Mouse (Mus musculus): Measurements from ENCODE around the gene Olfr293. TPM values are rescaled to one million over a fixed set of nuclear protein-coding genes. Genes with fewer than 3 reads are reported as not detected.

The Olfr293 gene
- not detected in 2 replicates for polyA plus RNA-seq (2014; fragmentation: Nextera tagmentation; extraction: Ambion mirVana)

DNA sequence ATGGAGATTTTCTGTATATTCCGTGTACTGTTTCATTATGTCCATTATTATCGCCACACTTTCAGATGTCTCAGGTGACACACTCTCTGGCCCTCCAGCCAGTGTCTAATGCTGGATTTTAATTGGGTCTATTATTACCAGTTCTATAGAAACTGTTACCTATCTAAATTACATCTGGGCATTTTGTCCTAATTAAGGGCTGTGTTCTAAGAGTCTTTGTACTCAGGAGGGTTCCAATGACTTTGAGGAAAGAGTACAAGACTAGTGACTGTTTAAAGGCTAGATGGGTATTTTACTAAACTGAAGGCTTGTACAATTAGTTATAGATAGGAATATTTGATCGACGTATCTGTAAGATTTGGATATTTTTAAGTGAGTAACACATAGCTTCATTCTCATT is at the start of gene Olfr293:
Olfr293 (plus strand) TSS at position 301 of the 400 bp plus-strand sequence.
- no peak for ATAC-seq (ENCODE audit: insufficient read depth)
- Histone ChIP-seq H3K27me3 (ENCODE audit: insufficient read depth, low read length) (no peaks in the 10 kb centered on the region), H3K4me3 (ENCODE audit: low read depth, low read length) (no peak within 1 kb of the TSS), H3K27ac (ENCODE audit: low read depth) (no peak within 1 kb of the TSS), H3K36me3 (ENCODE audit: insufficient read depth) (no peaks in the 10 kb centered on the region), H3K9me3 (ENCODE audit: low read depth, low read length) (no peaks in the 10 kb centered on the region), H3K4me2 (no peak within 1 kb of the TSS), H3K4me1 (ENCODE audit: insufficient read depth) (no peaks in the 10 kb centered on the region), H3K9ac (no peak within 1 kb of the TSS)
- DNase-seq, result no peak
- no peak for TF ChIP-seq CTCF (IDR thresholded peaks at IDR 0.05; ENCODE audit: low read depth)
- 92% methylated on average over 4 of the region's 4 CpGs for whole genome bisulfite sequencing

- 59% methylated on average over 2 of the region's 2 CpGs for WGBS
- no peak within 1 kb of the TSS for H3K9ac ChIP-seq
- DNase-seq, result no peak
Measured at GRCm38 (mm10) chr7:86616543-86616942, 32.3 kb upstream of the Olfr293 start, which contains the start of gene Olfr294. Olfr294 (minus strand) TSS chr7:86616643.

DNA sequence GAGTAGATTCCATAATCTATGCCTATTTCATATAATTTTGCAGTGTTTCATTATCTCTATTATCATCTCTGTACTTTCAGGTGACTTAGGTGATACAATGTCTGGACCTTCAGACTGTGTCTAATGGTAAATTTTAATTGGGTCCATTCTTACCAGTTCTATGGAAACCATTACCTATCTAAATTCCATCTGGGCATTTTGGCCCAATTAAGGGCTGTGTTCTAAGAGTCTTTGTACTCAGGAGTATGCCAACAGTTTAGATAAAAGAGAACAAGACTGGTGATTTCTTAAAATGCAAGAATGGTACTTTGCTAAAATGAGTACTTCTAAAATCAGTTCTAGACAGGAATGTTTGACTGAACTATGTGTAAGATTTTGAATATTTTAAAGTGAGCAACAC is 39.2 kb downstream of the Olfr293 start, which contains the start of gene Olfr292:
Olfr292 (plus strand) TSS at position 301 of the 400 bp plus-strand sequence.
- ATAC-seq (ENCODE audit: insufficient read depth) (no peak), DNase-seq (no peak)

More at GRCm38 (mm10) chr7:86616543-86616942, 32.3 kb upstream of the Olfr293 start, which contains the start of gene Olfr294:
- no peaks in the 10 kb centered on the region for H3K4me1 ChIP-seq (ENCODE audit: insufficient read depth)
- no peaks in the 10 kb centered on the region for H3K9me3 ChIP-seq (ENCODE audit: low read depth, low read length)
- H3K4me2 ChIP-seq, result no peak within 1 kb of the TSS
- no peak for ATAC-seq (ENCODE audit: insufficient read depth)
- TF ChIP-seq CTCF (IDR thresholded peaks at IDR 0.05; ENCODE audit: low read depth), result no peak
- H3K27ac ChIP-seq (ENCODE audit: low read depth), result no peak within 1 kb of the TSS
- H3K4me3 ChIP-seq (ENCODE audit: low read depth, low read length), result no peak within 1 kb of the TSS
- no peaks in the 10 kb centered on the region for H3K36me3 ChIP-seq (ENCODE audit: insufficient read depth)
- H3K27me3 ChIP-seq (ENCODE audit: insufficient read depth, low read length), result no peaks in the 10 kb centered on the region

More for the DNA sequence above, 39.2 kb downstream of the Olfr293 start, which contains the start of gene Olfr292:
- TF ChIP-seq CTCF (IDR thresholded peaks at IDR 0.05; ENCODE audit: low read depth), result no peak
- Histone ChIP-seq H3K4me1 (ENCODE audit: insufficient read depth) (no peaks in the 10 kb centered on the region), H3K4me2 (no peak within 1 kb of the TSS), H3K27ac (ENCODE audit: low read depth) (no peak within 1 kb of the TSS), H3K36me3 (ENCODE audit: insufficient read depth) (no peaks in the 10 kb centered on the region), H3K9me3 (ENCODE audit: low read depth, low read length) (no peaks in the 10 kb centered on the region), H3K9ac (no peak within 1 kb of the TSS), H3K27me3 (ENCODE audit: insufficient read depth, low read length) (no peaks in the 10 kb centered on the region), H3K4me3 (ENCODE audit: low read depth, low read length) (no peak within 1 kb of the TSS)

Other genes with a start within 250 kb of the Olfr293 start
- not detected in 2 replicates for gene Olfr301, start 245.2 kb upstream of the Olfr293 start, polyA plus RNA-seq (2014; fragmentation: Nextera tagmentation; extraction: Ambion mirVana)
- not detected in 2 replicates for gene Olfr299, start 189.1 kb upstream of the Olfr293 start, polyA plus RNA-seq (2014; fragmentation: Nextera tagmentation; extraction: Ambion mirVana)
- gene Olfr298, start 156.6 kb upstream of the Olfr293 start, polyA plus RNA-seq (2014; fragmentation: Nextera tagmentation; extraction: Ambion mirVana), result not detected in 2 replicates
- not detected in 2 replicates for gene Olfr297, start 129.1 kb upstream of the Olfr293 start, polyA plus RNA-seq (2014; fragmentation: Nextera tagmentation; extraction: Ambion mirVana)
- gene Olfr295, start 65.2 kb upstream of the Olfr293 start, polyA plus RNA-seq (2014; fragmentation: Nextera tagmentation; extraction: Ambion mirVana), result not detected in 2 replicates
- not detected in 2 replicates for gene Olfr294, start 32.4 kb upstream of the Olfr293 start, polyA plus RNA-seq (2014; fragmentation: Nextera tagmentation; extraction: Ambion mirVana)
- gene Olfr292, start 39.3 kb downstream of the Olfr293 start, polyA plus RNA-seq (2014; fragmentation: Nextera tagmentation; extraction: Ambion mirVana), result not detected in 2 replicates
- gene Folh1, start 126.9 kb downstream of the Olfr293 start, polyA plus RNA-seq (2014; fragmentation: Nextera tagmentation; extraction: Ambion mirVana), result not detected in 2 replicates
- gene Vmn2r77, start 146.0 kb downstream of the Olfr293 start, polyA plus RNA-seq (2014; fragmentation: Nextera tagmentation; extraction: Ambion mirVana), result not detected in 2 replicates